Mouse (Mus musculus): Measurements from ENCODE around the gene Zzz3.
"Not testable (repeated sequence)": the region's sequence is repeated elsewhere in the genome, so short reads cannot be mapped to it uniquely, and the experiment has no call there.

Zzz3 gene

GRCm38 (mm10) chr3:152401964-152402670 lies 6.8 kb downstream of the Zzz3 start:
- DNase-seq (ENCODE audit: low spot score): no peak

- no peak for DNase-seq (ENCODE audit: low spot score)
These were observed 7.4 kb downstream of the Zzz3 start for GRCm38 (mm10) chr3:152402671-152403066.

GRCm38 (mm10) chr3:152403827-152404226 lies 8.6 kb downstream of the Zzz3 start:
- no peak for DNase-seq (ENCODE audit: low spot score)

- no peak for DNase-seq (ENCODE audit: low spot score)
These were observed 10.1 kb downstream of the Zzz3 start for GRCm38 (mm10) chr3:152405420-152405819.

- no peak for DNase-seq (ENCODE audit: low spot score)
These were observed 10.8 kb downstream of the Zzz3 start for GRCm38 (mm10) chr3:152405978-152406640.

GRCm38 (mm10) chr3:152410980-152411551 lies 15.8 kb downstream of the Zzz3 start:
- DNase-seq (ENCODE audit: low spot score): no peak

GRCm38 (mm10) chr3:152412362-152412761 lies 17.1 kb downstream of the Zzz3 start:
- no peak for DNase-seq (ENCODE audit: low spot score)

GRCm38 (mm10) chr3:152428925-152429324 lies 33.7 kb downstream of the Zzz3 start:
- no peak for DNase-seq (ENCODE audit: low spot score)

- no peak for DNase-seq (ENCODE audit: low spot score)
These were observed 37.4 kb downstream of the Zzz3 start for GRCm38 (mm10) chr3:152432677-152433076.

- no peak for DNase-seq (ENCODE audit: low spot score)
These were observed 40.3 kb downstream of the Zzz3 start for GRCm38 (mm10) chr3:152435590-152435989.

GRCm38 (mm10) chr3:152438068-152438467 lies 42.8 kb downstream of the Zzz3 start:
- DNase-seq (ENCODE audit: low spot score): no peak

GRCm38 (mm10) chr3:152442795-152443194 lies 47.5 kb downstream of the Zzz3 start:
- DNase-seq (ENCODE audit: low spot score): no peak

- DNase-seq (ENCODE audit: low spot score): no peak
These were observed 48.8 kb downstream of the Zzz3 start for GRCm38 (mm10) chr3:152444114-152444513.

- no peak for DNase-seq (ENCODE audit: low spot score)
These were observed 51.7 kb downstream of the Zzz3 start for GRCm38 (mm10) chr3:152446966-152447365.

GRCm38 (mm10) chr3:152453163-152453562 lies 57.9 kb downstream of the Zzz3 start:
- DNase-seq (ENCODE audit: low spot score): no peak

- no peak for DNase-seq (ENCODE audit: low spot score)
These were observed 62.2 kb downstream of the Zzz3 start for GRCm38 (mm10) chr3:152457308-152458035.

GRCm38 (mm10) chr3:152458875-152459274 lies 63.6 kb downstream of the Zzz3 start:
- DNase-seq (ENCODE audit: low spot score): not testable (repeated sequence)

GRCm38 (mm10) chr3:152460802-152461201 lies 65.5 kb downstream of the Zzz3 start:
- DNase-seq (ENCODE audit: low spot score): no peak

GRCm38 (mm10) chr3:152462038-152462547 lies 66.8 kb downstream of the Zzz3 start:
- no peak for DNase-seq (ENCODE audit: low spot score)

GRCm38 (mm10) chr3:152462900-152463299 lies 67.6 kb downstream of the Zzz3 start:
- DNase-seq (ENCODE audit: low spot score): no peak

- DNase-seq (ENCODE audit: low spot score): no peak
These were observed 69.2 kb downstream of the Zzz3 start for GRCm38 (mm10) chr3:152464462-152464861.

GRCm38 (mm10) chr3:152465338-152465737 lies 70.1 kb downstream of the Zzz3 start:
- no peak for DNase-seq (ENCODE audit: low spot score)

All from urinary bladder, postnatal 10 days (tissue).